Mouse (Mus musculus): ENCODE measurements around the gene Srf.

The Srf gene

DNA sequence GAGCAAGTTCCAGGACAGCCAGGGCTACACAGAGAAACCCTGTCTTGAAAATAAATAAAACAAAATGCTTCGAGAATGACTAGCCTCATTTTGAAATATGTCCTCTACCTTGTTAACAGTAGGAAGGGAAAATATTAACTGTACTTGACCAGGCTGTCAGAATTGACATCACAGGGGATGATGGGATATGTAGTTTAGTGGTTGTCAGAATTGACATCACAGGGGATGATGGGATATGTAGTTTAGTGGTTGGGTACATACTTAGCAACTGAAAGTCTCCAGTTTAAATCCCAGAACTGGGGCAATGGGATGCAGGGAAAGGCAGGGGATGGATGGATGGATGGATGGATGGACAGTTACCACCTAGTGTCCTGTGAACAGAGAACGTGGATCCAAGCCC, 42.6 kb downstream of the Srf start:
- DNase-seq (ENCODE audit: low spot score) = no peak

DNA sequence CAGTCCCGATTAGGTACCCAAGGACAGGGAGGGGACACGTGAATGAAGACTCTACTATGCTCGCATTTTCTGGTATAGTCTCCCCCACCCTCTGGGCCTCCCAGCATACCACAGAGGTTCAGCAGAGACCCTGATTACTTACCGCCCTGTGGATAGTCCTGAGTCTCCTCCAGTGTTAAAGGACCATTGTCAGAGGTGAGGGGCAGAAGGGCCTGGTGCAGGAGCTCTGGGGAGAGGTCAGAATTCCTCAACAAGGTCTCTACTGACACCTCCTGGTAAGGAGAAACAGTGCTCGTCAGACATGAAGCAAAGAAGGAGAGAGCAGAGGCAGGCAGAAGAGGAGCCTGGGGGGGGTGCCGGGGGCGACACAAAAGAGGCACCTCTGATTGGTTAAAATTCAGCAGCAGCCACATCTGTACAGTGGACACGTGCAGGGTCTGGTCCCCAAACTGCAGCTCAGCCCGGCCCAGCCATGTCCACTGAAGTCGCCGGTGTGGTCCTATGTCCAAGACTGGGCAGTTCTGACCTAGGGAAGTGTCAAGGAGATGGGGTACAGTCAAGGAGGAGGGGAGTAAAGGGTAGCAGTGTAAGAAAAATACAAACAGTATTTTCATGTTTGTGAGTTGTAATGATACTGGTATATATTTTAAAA, 44.8 kb downstream of the Srf start:
- DNase-seq (ENCODE audit: low spot score) = no peak

DNA sequence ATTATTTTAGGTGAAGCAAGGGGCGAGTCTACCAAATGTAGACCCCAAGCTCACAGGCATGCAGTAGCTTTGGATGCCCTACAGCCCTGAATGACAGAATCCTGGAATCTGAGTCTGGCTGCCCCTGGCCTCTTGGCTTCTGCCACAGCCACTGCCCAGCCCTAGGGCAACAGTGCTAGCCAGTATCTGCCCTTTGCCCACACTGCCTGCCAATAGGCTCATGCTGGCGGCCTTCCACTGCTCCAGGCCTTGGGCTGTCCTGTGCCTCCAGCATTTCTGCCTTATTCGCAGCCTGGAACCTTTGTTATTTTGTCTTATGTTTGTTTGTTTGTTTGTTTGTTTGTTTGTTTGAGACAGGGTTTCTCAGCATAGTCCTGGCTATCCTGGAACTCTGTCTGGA, 50.4 kb downstream of the Srf start:
- no peak for DNase-seq (ENCODE audit: low spot score)

DNA sequence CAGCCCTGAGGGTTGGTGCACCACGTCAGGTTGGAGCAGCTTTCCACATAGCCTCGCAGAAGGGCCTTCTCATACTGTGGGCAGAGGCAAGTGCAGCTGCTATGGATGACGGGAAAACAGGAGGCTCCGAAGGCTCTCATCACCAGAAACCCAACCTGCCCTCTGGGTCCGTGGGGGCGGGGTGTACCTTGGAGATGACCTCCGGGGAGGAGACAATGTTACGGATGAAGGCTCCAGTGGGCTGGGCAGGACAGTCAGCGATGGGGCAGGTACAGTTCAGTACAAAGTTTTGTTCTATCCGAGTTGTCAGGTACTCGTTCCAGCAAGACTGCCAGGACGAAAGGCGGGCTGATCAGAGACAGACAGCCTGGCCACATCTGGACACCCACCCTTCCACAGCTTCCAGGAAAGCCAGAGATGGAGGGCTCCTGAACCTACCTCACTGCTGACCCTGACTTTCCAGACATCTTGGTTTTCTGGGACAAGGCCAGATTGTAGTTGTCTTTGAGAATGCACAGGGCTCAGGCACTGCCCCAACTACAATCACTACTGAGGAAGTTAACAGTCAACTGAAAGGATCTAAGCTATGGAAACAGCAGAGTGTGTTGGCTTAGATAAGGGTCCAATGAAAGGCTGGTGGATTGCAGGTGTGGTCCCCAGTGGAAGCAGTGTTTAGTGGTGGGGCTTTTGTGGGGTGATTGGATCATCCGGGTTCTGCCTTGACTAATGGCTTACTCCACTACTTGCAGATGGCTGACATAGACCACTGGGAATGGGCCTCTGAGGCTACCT, 51.9 kb downstream of the Srf start:
- no peak for DNase-seq (ENCODE audit: low spot score)

DNA sequence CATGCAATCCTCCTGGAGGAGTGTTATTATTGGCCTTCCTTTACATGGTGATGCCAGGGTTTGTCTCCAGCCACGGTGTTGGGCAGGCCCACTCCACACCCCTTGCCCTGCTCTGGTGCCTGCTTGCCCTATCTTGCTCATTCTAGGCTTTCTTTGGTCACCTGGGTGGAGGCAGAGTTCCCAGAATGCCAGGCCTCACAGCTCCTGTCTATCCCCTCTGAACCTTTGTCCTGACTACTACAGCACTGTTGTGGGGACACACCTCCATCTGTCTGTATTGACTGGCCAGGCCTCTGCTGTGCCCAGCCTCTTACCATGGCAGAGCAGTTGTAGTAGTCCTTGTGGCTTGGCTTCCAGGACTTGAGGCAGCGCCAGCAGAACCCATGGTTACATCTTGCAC, 53.2 kb downstream of the Srf start:
- no peak for DNase-seq (ENCODE audit: low spot score)
